Mouse (Mus musculus): ENCODE results near the gene Oas1d. TPM values are rescaled to one million over a fixed set of nuclear protein-coding genes. Genes with fewer than 3 reads are reported as not detected.
"Not testable (repeated sequence)": the region's sequence is repeated elsewhere in the genome, so short reads cannot be mapped to it uniquely, and the experiment has no call there.

Gene Oas1d
- polyA plus RNA-seq, 1 experiment: not detected

GRCm38 (mm10) chr5:120898726-120899125 lies 15.6 kb upstream of the Oas1d start:
- Histone ChIP-seq H3K4me1 (ENCODE audit: control insufficient read depth, insufficient read depth, low read length) (no peaks in the 10 kb centered on the region), H3K4me3 (replicated peaks; ENCODE audit: extremely low read depth, low read depth, low read length) (no peak overlapping the region)
- no peak for TF ChIP-seq POLR2A (IDR thresholded peaks at IDR 0.05; ENCODE audit: borderline replicate concordance, extremely low read depth, low read depth, low read length)
- TF ChIP-seq CTCF (IDR thresholded peaks at IDR 0.05; ENCODE audit: insufficient read depth, low read length): no peak
- no peak for DNase-seq

- no peak for TF ChIP-seq POLR2A (IDR thresholded peaks at IDR 0.05; ENCODE audit: borderline replicate concordance, extremely low read depth, low read depth, low read length)
- TF ChIP-seq CTCF (IDR thresholded peaks at IDR 0.05; ENCODE audit: insufficient read depth, low read length): no peak
- DNase-seq: no peak
- 50% methylated on average over 1 of the region's 1 CpGs for WGBS
- Histone ChIP-seq H3K4me1 (ENCODE audit: control insufficient read depth, insufficient read depth, low read length) (no peaks in the 10 kb centered on the region), H3K4me3 (replicated peaks; ENCODE audit: extremely low read depth, low read depth, low read length) (no peak overlapping the region)
These were observed 13.7 kb upstream of the Oas1d start for GRCm38 (mm10) chr5:120900666-120901065.

- no peak overlapping the region for H3K4me3 ChIP-seq (replicated peaks; ENCODE audit: extremely low read depth, low read depth, low read length)
- 86% methylated on average over 5 of the region's 5 CpGs for WGBS
- DNase-seq: no peak
- no peak for TF ChIP-seq POLR2A (IDR thresholded peaks at IDR 0.05; ENCODE audit: borderline replicate concordance, extremely low read depth, low read depth, low read length)
- TF ChIP-seq CTCF (IDR thresholded peaks at IDR 0.05; ENCODE audit: insufficient read depth, low read length): no peak
- H3K4me1 ChIP-seq (ENCODE audit: control insufficient read depth, insufficient read depth, low read length): peaks cover 3% of the 10 kb centered on the region; the same call in 1 of the 2 replicates
These were observed 12.3 kb upstream of the Oas1d start for GRCm38 (mm10) chr5:120902056-120902455.

GRCm38 (mm10) chr5:120906791-120907733 lies 7.3 kb upstream of the Oas1d start, which contains the start of gene Oas1a:
Oas1a (minus strand) TSS chr5:120907521.
- DNase-seq; H3K4me1 ChIP-seq (ENCODE audit: control insufficient read depth, insufficient read depth, low read length): not testable (repeated sequence)
- H3K4me3 ChIP-seq (replicated peaks; ENCODE audit: extremely low read depth, low read depth, low read length): peak within 1 kb of the TSS; percentile 25
- WGBS: 27% methylated on average over 9 of the region's 12 CpGs

GRCm38 (mm10) chr5:120908196-120908920 lies 6.0 kb upstream of the Oas1d start:
- DNase-seq: no peak
- no peak for TF ChIP-seq POLR2A (IDR thresholded peaks at IDR 0.05; ENCODE audit: borderline replicate concordance, extremely low read depth, low read depth, low read length)
- H3K4me3 ChIP-seq (replicated peaks; ENCODE audit: extremely low read depth, low read depth, low read length): no peak overlapping the region
- H3K4me1 ChIP-seq (ENCODE audit: control insufficient read depth, insufficient read depth, low read length): peaks cover 3% of the 10 kb centered on the region; the same call in 1 of the 2 replicates
- WGBS: 43% methylated on average over 7 of the region's 7 CpGs

GRCm38 (mm10) chr5:120919156-120919935 lies 5.0 kb downstream of the Oas1d start:
- 58% methylated on average over 2 of the region's 2 CpGs for WGBS
- H3K4me1 ChIP-seq (ENCODE audit: control insufficient read depth, insufficient read depth, low read length); H3K4me3 ChIP-seq (replicated peaks; ENCODE audit: extremely low read depth, low read depth, low read length); DNase-seq: not testable (repeated sequence)

- 75% methylated on average over 3 of the region's 3 CpGs for WGBS
- H3K4me3 ChIP-seq (replicated peaks; ENCODE audit: extremely low read depth, low read depth, low read length): no peak overlapping the region
- H3K4me1 ChIP-seq (ENCODE audit: control insufficient read depth, insufficient read depth, low read length): no peaks in the 10 kb centered on the region
- TF ChIP-seq CTCF (IDR thresholded peaks at IDR 0.05; ENCODE audit: insufficient read depth, low read length) (no peak), POLR2A (IDR thresholded peaks at IDR 0.05; ENCODE audit: borderline replicate concordance, extremely low read depth, low read depth, low read length) (no peak)
- DNase-seq: no peak
These were observed 6.0 kb downstream of the Oas1d start for GRCm38 (mm10) chr5:120920296-120920695.

- TF ChIP-seq POLR2A (IDR thresholded peaks at IDR 0.05; ENCODE audit: borderline replicate concordance, extremely low read depth, low read depth, low read length): no peak
- TF ChIP-seq CTCF (IDR thresholded peaks at IDR 0.05; ENCODE audit: insufficient read depth, low read length): no peak
- no peaks in the 10 kb centered on the region for H3K4me1 ChIP-seq (ENCODE audit: control insufficient read depth, insufficient read depth, low read length)
- no peak overlapping the region for H3K4me3 ChIP-seq (replicated peaks; ENCODE audit: extremely low read depth, low read depth, low read length)
- 58% methylated on average over 4 of the region's 4 CpGs for WGBS
- no peak for DNase-seq
These were observed 9.6 kb downstream of the Oas1d start for GRCm38 (mm10) chr5:120923969-120924368.

- not testable (repeated sequence) for DNase-seq
These were observed 10.2 kb downstream of the Oas1d start for GRCm38 (mm10) chr5:120924520-120924919.

GRCm38 (mm10) chr5:120926311-120926710 lies 12.0 kb downstream of the Oas1d start:
- not testable (repeated sequence) for H3K4me1 ChIP-seq (ENCODE audit: control insufficient read depth, insufficient read depth, low read length); H3K4me3 ChIP-seq (replicated peaks; ENCODE audit: extremely low read depth, low read depth, low read length); DNase-seq
- 44% methylated on average over 2 of the region's 2 CpGs for WGBS

More at GRCm38 (mm10) chr5:120924520-120924919, 10.2 kb downstream of the Oas1d start:
- H3K4me1 ChIP-seq (ENCODE audit: control insufficient read depth, insufficient read depth, low read length); H3K4me3 ChIP-seq (replicated peaks; ENCODE audit: extremely low read depth, low read depth, low read length): not testable (repeated sequence)
- WGBS: 58% methylated on average over 4 of the region's 4 CpGs
